Comparison of ENCODE assay signal across 8 mouse cellular contexts in the genomic region with DNA sequence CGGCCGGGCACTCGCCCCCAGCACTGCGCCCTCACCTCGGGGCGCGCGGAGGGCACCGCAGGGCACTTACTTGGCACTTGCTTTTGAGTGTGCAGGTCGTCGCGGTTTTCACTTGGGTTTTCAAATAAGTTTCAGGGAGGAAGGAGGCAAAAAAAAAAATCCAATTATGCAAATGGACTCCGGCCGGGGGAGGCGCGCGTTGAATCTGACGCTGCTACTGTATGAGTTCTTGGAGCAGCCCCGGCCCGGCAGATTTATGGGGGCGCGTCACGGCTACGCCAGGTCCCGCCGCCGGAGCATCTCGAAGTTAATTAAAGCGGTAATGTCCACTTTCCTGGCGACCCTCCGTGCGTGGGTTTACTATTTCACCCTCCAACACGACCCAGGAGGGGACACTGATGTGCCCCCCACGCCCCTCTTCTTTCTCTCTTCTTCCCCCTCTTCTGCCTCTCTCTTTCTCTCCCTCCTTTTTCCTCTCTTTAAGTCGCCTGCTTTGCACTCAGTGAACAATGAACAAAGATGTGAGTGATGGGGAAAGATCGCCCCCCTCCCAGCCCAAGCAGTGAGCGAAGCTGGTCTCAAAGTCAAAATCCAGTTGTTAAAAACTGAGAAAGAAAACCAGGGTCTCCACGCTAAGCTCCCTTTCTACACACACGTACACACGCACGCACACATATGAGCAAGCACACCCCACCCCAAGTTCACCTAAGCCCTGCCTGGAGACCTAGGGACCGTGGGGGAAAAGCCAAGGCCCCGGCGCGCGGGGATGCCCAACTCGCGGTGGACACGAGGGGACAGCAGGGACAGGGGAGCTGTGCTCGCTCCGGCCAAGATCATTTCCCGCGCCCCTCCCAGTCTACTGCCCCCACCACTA. TPM values are rescaled to one million over a fixed set of nuclear protein-coding genes. Genes with fewer than 3 reads are reported as not detected.
A peak's percentile ranks its signal among the peaks of the same experiment; 100 is the strongest.
DNase-seq lines count a peak whose midpoint lies in the region; ATAC-seq lines count a peak whose summit lies in the region.

No protein-coding gene starts in this region.

- H3K27me3 ChIP-seq in heart, embryonic 10.5 days (ENCODE audit: insufficient read depth, poor library complexity, severe bottlenecking): peaks cover 71% of the 10 kb centered on the region
- H3K27me3 ChIP-seq in heart, embryonic 16.5 days (ENCODE audit: control insufficient read depth, insufficient read depth, low read length): peaks cover 46% of the 10 kb centered on the region
- H3K27me3 ChIP-seq in liver, embryonic 16.5 days (ENCODE audit: control insufficient read depth, insufficient read depth, low read depth, low read length): peaks cover 65% of the 10 kb centered on the region
- peaks cover 57% of the 10 kb centered on the region for H3K27me3 ChIP-seq in stomach, embryonic 15.5 days (replicated peaks)

- H3K36me3 ChIP-seq in heart, embryonic 10.5 days: no peaks in the 10 kb centered on the region
- no peaks in the 10 kb centered on the region for H3K36me3 ChIP-seq in heart, embryonic 16.5 days (ENCODE audit: control insufficient read depth, insufficient read depth)
- no peaks in the 10 kb centered on the region for H3K36me3 ChIP-seq in liver, embryonic 16.5 days (ENCODE audit: control insufficient read depth, insufficient read depth)
- H3K36me3 ChIP-seq in stomach, embryonic 15.5 days: no peaks in the 10 kb centered on the region

- peak overlapping the region; percentile 74 for H3K27ac ChIP-seq in heart, embryonic 10.5 days
- no peak overlapping the region for H3K27ac ChIP-seq in heart, embryonic 16.5 days (ENCODE audit: low read length)
- H3K27ac ChIP-seq in liver, embryonic 16.5 days (ENCODE audit: low read length): no peak overlapping the region
- H3K27ac ChIP-seq in stomach, embryonic 15.5 days: peak overlapping the region; percentile 74

- peaks cover 20% of the 10 kb centered on the region for H3K4me1 ChIP-seq in heart, embryonic 10.5 days
- peaks cover 7% of the 10 kb centered on the region for H3K4me1 ChIP-seq in heart, embryonic 16.5 days (ENCODE audit: control insufficient read depth, insufficient read depth, low read length)
- no peaks in the 10 kb centered on the region for H3K4me1 ChIP-seq in liver, embryonic 16.5 days (ENCODE audit: control insufficient read depth, low read depth, low read length)
- H3K4me1 ChIP-seq in stomach, embryonic 15.5 days: peaks cover 15% of the 10 kb centered on the region

- peak overlapping the region; percentile 96 for H3K4me2 ChIP-seq in heart, embryonic 16.5 days (ENCODE audit: low read depth, low read length)
- peak overlapping the region; percentile 47; the same call in 1 of the 2 replicates for H3K4me2 ChIP-seq in liver, embryonic 16.5 days (ENCODE audit: low read depth, low read length)
- peak overlapping the region; percentile 99 for H3K4me2 ChIP-seq in stomach, embryonic 15.5 days

- ATAC-seq in heart, embryonic 16.5 days (replicated peaks; ENCODE audit: extremely low read depth, insufficient read depth, low FRiP score): no peak
- no peak for ATAC-seq in liver, embryonic 16.5 days (ENCODE audit: low read depth)
- ATAC-seq in stomach, embryonic 15.5 days (ENCODE audit: insufficient read depth, low FRiP score, low read depth): peak; percentile 54
- no peak for ATAC-seq in megakaryocyte-erythroid progenitor cell, adult 5-6 weeks (replicated peaks; ENCODE audit: low FRiP score, low TSS enrichment, poor library complexity, severe bottlenecking)

- DNase-seq in heart, embryonic 10.5 days (ENCODE audit: low spot score): no peak
- DNase-seq in heart, postnatal 25 days (ENCODE audit: low spot score): no peak
- DNase-seq in Muller cell, postnatal 12 days (ENCODE audit: inconsistent ontology term): peak; percentile 73
- peak; percentile 26 to 32 for DNase-seq in cerebellum, postnatal 36 days

- no peaks in the 10 kb centered on the region for H3K9me3 ChIP-seq in heart, embryonic 10.5 days
- no peaks in the 10 kb centered on the region for H3K9me3 ChIP-seq in heart, embryonic 16.5 days (replicated peaks; ENCODE audit: control insufficient read depth, low read length)
- no peaks in the 10 kb centered on the region for H3K9me3 ChIP-seq in liver, embryonic 16.5 days (replicated peaks; ENCODE audit: control insufficient read depth, low read length)
- H3K9me3 ChIP-seq in stomach, embryonic 15.5 days: no peaks in the 10 kb centered on the region

- peak overlapping the region; percentile 42 for H3K9ac ChIP-seq in heart, embryonic 16.5 days (ENCODE audit: low read length)
- H3K9ac ChIP-seq in liver, embryonic 16.5 days (ENCODE audit: low read depth, low read length): no peak overlapping the region
- H3K9ac ChIP-seq in stomach, embryonic 15.5 days: peak overlapping the region; percentile 32; the same call in 1 of the 2 replicates

- peak overlapping the region; percentile 74 for H3K4me3 ChIP-seq in heart, embryonic 10.5 days
- H3K4me3 ChIP-seq in heart, embryonic 16.5 days (ENCODE audit: low read length): peak overlapping the region; percentile 71
- peak overlapping the region; percentile 29; the same call in 1 of the 2 replicates for H3K4me3 ChIP-seq in liver, embryonic 16.5 days (ENCODE audit: low read depth, low read length)
- H3K4me3 ChIP-seq in stomach, embryonic 15.5 days (replicated peaks): peak overlapping the region; percentile 51

- intact Hi-C loops in heart, postnatal 25 days (cut with DNase I): loop anchor here (2.0 to 10.0 kb wide), 2 partner anchors 147 to 165 kb away; no protein-coding TSS in a partner anchor

- WGBS in heart, embryonic 10.5 days: under 1% methylated on average over 51 of the region's 53 CpGs
- under 1% methylated on average over 53 of the region's 53 CpGs for WGBS in heart, embryonic 16.5 days
- WGBS in liver, embryonic 16.5 days (ENCODE audit: insufficient replicate concordance): 1% methylated on average over 53 of the region's 53 CpGs
- WGBS in stomach, embryonic 15.5 days: 1% methylated on average over 53 of the region's 53 CpGs

RNA-seq across cellular contexts. Expression of gene Zfp536, which starts 3.7 kb away (rescaled TPM):
- polyA plus RNA-seq in heart, embryonic 10.5 days (2016; fragmentation: Nextera tagmentation; extraction: Ambion mirVana): 2.0 and 2.4 TPM in 2 replicates
- total RNA-seq in heart, postnatal 25 days (2021): 10 to 100 TPM in 1 of 2 experiments, 1 to 10 TPM in 1; 7.4 to 10.1 TPM
- 4.7 and 5.8 TPM in 2 replicates for polyA plus RNA-seq in heart, embryonic 16.5 days (2015; fragmentation: Nextera tagmentation; extraction: Ambion mirVana)
- 0.04 and 0.14 TPM in 2 replicates for polyA plus RNA-seq in liver, embryonic 16.5 days (2015; fragmentation: Nextera tagmentation; extraction: Ambion mirVana)
- polyA plus RNA-seq in stomach, embryonic 15.5 days (2015; fragmentation: Nextera tagmentation; extraction: Ambion mirVana): 12.8 and 14.0 TPM in 2 replicates
- total RNA-seq in megakaryocyte-erythroid progenitor cell, adult 5-6 weeks (2014; fragmentation: Nextera tagmentation): not detected in 2 replicates
- not detected in 2 replicates for total RNA-seq in megakaryocyte-erythroid progenitor cell, adult 5-6 weeks (2017)

Comparison
In these comparisons a context has a peak if more than half of its experiments do, and no peak if none do; other contexts are left out.
1. H3K27ac ChIP-seq: peak in heart, embryonic 10.5 days (single experiment) and stomach, embryonic 15.5 days (single experiment); none in heart, embryonic 16.5 days (single experiment) and liver, embryonic 16.5 days (single experiment).
2. DNase-seq: peak in Muller cell, postnatal 12 days (single experiment) and cerebellum, postnatal 36 days (2 of 2); none in heart, embryonic 10.5 days (single experiment) and heart, postnatal 25 days (single experiment).
3. H3K4me2 ChIP-seq: peak in every context shown above with its lines; median percentile 99 in stomach, embryonic 15.5 days; 96 in heart, embryonic 16.5 days; 47 in liver, embryonic 16.5 days.
4. Peak in every context shown above with its lines, with median percentiles within 50 percentile points of each other: H3K4me3 ChIP-seq.